Comparison of ENCODE assay signal across 27 mouse cellular contexts in the genomic region with DNA sequence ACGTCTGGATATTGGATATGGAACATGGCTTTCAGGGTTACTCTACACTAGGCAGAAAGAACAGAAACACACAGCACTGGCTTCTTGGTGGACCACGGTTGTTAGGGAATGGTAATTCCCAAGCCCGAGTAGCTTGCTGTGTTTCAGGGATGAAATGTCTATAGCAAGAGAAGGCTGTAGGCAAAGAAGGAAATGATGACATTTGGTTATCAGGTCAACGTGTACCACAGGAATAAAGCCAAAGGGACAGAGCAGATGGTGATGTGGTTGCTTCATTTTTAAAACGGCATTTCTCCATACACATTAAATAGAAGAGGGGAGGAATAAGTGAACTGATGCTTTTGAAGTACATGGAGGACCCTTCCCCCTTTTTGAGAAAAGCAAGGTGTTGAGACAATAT.
"Had no signal": no experiment of that assay in that cellular context is flagged by ENCODE, and none has a peak within 500 bp of the region (broad histone marks: within the 10 kb centered on the region; RNA-seq: fewer than 3 reads in every experiment).

No protein-coding gene starts in this region.

- ATAC-seq: hindbrain, embryonic 16.5 days; inflammation-experienced regulatory T-cells, adult 6 months; intestine, embryonic 15.5 days; intestine, postnatal 0 days; liver, postnatal 0 days had no signal

- H3K4me3 ChIP-seq: heart, embryonic 10.5 days; heart, embryonic 12.5 days; hindbrain, embryonic 10.5 days; hindbrain, embryonic 12.5 days; intestine, embryonic 15.5 days; layer of hippocampus, adult 2 months; left cerebral cortex, adult 2 months; limb, embryonic 13.5 days; limb, embryonic 15.5 days; liver, embryonic 13.5 days; liver, embryonic 15.5 days had no signal

- H3K9me3 ChIP-seq: heart, embryonic 10.5 days; heart, embryonic 12.5 days; hindbrain, embryonic 10.5 days; hindbrain, embryonic 12.5 days; intestine, embryonic 15.5 days; limb, embryonic 13.5 days; limb, embryonic 15.5 days; liver, embryonic 13.5 days; liver, embryonic 15.5 days had no signal

- H3K36me3 ChIP-seq: heart, embryonic 10.5 days; heart, embryonic 12.5 days; hindbrain, embryonic 10.5 days; hindbrain, embryonic 12.5 days; intestine, embryonic 15.5 days; limb, embryonic 13.5 days; limb, embryonic 15.5 days; liver, embryonic 13.5 days; liver, embryonic 15.5 days had no signal

- H3K27me3 ChIP-seq: heart, embryonic 12.5 days; hindbrain, embryonic 12.5 days; intestine, embryonic 15.5 days; limb, embryonic 13.5 days; limb, embryonic 15.5 days; liver, embryonic 13.5 days; liver, embryonic 15.5 days had no signal

- DNase-seq: gastrocnemius, postnatal 25 days; heart, adult 18-20 months; heart, postnatal 10 days; heart, postnatal 4 days; kidney, adult 18-20 months; kidney, adult 8-10 months; kidney, postnatal 10 days; kidney, postnatal 25 days; kidney, postnatal 4 days; left cerebral cortex, postnatal 4 days; liver, embryonic 13.5 days; liver, postnatal 0 days; lung, adult 2 months had no signal

- H3K27ac ChIP-seq: heart, embryonic 10.5 days; hindbrain, embryonic 10.5 days; hindbrain, embryonic 12.5 days; hindbrain, embryonic 14.5 days; intestine, embryonic 15.5 days; layer of hippocampus, adult 2 months; left cerebral cortex, adult 2 months; limb, embryonic 13.5 days; limb, embryonic 15.5 days; liver, embryonic 13.5 days; liver, embryonic 15.5 days had no signal

- H3K4me1 ChIP-seq: heart, embryonic 10.5 days; heart, embryonic 12.5 days; hindbrain, embryonic 10.5 days; hindbrain, embryonic 12.5 days; intestine, embryonic 15.5 days; liver, embryonic 13.5 days; liver, embryonic 15.5 days had no signal

- H3K9ac ChIP-seq: heart, embryonic 12.5 days; hindbrain, embryonic 12.5 days; hindbrain, embryonic 14.5 days; intestine, embryonic 15.5 days; limb, embryonic 13.5 days; limb, embryonic 15.5 days; liver, embryonic 13.5 days; liver, embryonic 15.5 days; liver, postnatal 0 days had no signal

- H3K4me2 ChIP-seq: heart, embryonic 12.5 days; hindbrain, embryonic 12.5 days; hindbrain, embryonic 14.5 days; intestine, embryonic 15.5 days; limb, embryonic 13.5 days; limb, embryonic 15.5 days; liver, embryonic 13.5 days; liver, embryonic 15.5 days had no signal
